Mouse (Mus musculus): ENCODE data around the gene Miga2.
A peak's percentile ranks its signal among the peaks of the same experiment; 100 is the strongest.

The Miga2 gene

GRCm38 (mm10) chr2:30358533-30359531 is 5.2 kb upstream of the Miga2 start, which contains the start of gene Sh3glb2:
Gene Sh3glb2 (minus strand): TSS chr2:30359337.
- DNase-seq (ENCODE audit: low read depth, low spot score): no peak

- DNase-seq (ENCODE audit: low read depth, low spot score): no peak
Observed at GRCm38 (mm10) chr2:30360626-30361025, 3.4 kb upstream of the Miga2 start.

GRCm38 (mm10) chr2:30362865-30363264 is 1.2 kb upstream of the Miga2 start:
- DNase-seq (ENCODE audit: low read depth, low spot score): no peak

- DNase-seq (ENCODE audit: low read depth, low spot score): no peak
Observed at GRCm38 (mm10) chr2:30365281-30366069, 1.4 kb downstream of the Miga2 start.

GRCm38 (mm10) chr2:30366203-30366602 is 2.2 kb downstream of the Miga2 start:
- DNase-seq (ENCODE audit: low read depth, low spot score): no peak

GRCm38 (mm10) chr2:30371544-30371943 is 7.5 kb downstream of the Miga2 start:
- DNase-seq (ENCODE audit: low read depth, low spot score): no peak

- DNase-seq (ENCODE audit: low read depth, low spot score): no peak
Observed at GRCm38 (mm10) chr2:30372726-30373125, 8.7 kb downstream of the Miga2 start.

- no peak for DNase-seq (ENCODE audit: low read depth, low spot score)
Observed at GRCm38 (mm10) chr2:30375893-30376292, 11.9 kb downstream of the Miga2 start.

- DNase-seq (ENCODE audit: low read depth, low spot score): no peak
Observed at GRCm38 (mm10) chr2:30377721-30378120, 13.7 kb downstream of the Miga2 start.

GRCm38 (mm10) chr2:30379307-30379706 is 15.3 kb downstream of the Miga2 start:
- DNase-seq (ENCODE audit: low read depth, low spot score): no peak

GRCm38 (mm10) chr2:30380564-30381376 is 16.7 kb downstream of the Miga2 start:
- DNase-seq (ENCODE audit: low read depth, low spot score): no peak

GRCm38 (mm10) chr2:30381377-30381725 is 17.3 kb downstream of the Miga2 start:
- DNase-seq (ENCODE audit: low read depth, low spot score): peak; percentile 58

GRCm38 (mm10) chr2:30384814-30385213 is 20.8 kb downstream of the Miga2 start:
- no peak for DNase-seq (ENCODE audit: low read depth, low spot score)

GRCm38 (mm10) chr2:30385591-30385990 is 21.6 kb downstream of the Miga2 start:
- DNase-seq (ENCODE audit: low read depth, low spot score): no peak

GRCm38 (mm10) chr2:30386913-30387312 is 22.9 kb downstream of the Miga2 start:
- no peak for DNase-seq (ENCODE audit: low read depth, low spot score)

GRCm38 (mm10) chr2:30389000-30389399 is 25.0 kb downstream of the Miga2 start:
- no peak for DNase-seq (ENCODE audit: low read depth, low spot score)

GRCm38 (mm10) chr2:30392114-30392576 is 28.1 kb downstream of the Miga2 start, which contains the start of gene Dolpp1:
Gene Dolpp1 (plus strand): TSS chr2:30392254.
- DNase-seq (ENCODE audit: low read depth, low spot score): peak; percentile 98

GRCm38 (mm10) chr2:30392577-30393369 is 28.7 kb downstream of the Miga2 start:
- DNase-seq (ENCODE audit: low read depth, low spot score): peak; percentile 71

GRCm38 (mm10) chr2:30393370-30393656 is 29.3 kb downstream of the Miga2 start:
- DNase-seq (ENCODE audit: low read depth, low spot score): no peak

- no peak for DNase-seq (ENCODE audit: low read depth, low spot score)
Observed at GRCm38 (mm10) chr2:30395757-30396156, 31.7 kb downstream of the Miga2 start.

- DNase-seq (ENCODE audit: low read depth, low spot score): no peak
Observed at GRCm38 (mm10) chr2:30396246-30396645, 32.2 kb downstream of the Miga2 start.
